Mouse (Mus musculus) C2C12 (cell line): ENCODE results near the gene Evi2a. TPM values are rescaled to one million over a fixed set of nuclear protein-coding genes. Genes with fewer than 3 reads are reported as not detected.

Experiments
- H3K27me3 ChIP-seq: one replicate; pipeline ENCODE4 v1.6.1; 2011; ENCODE audit not compliant: control insufficient read depth, insufficient read depth, insufficient read length
- H3K36me3 ChIP-seq: one replicate; pipeline ENCODE4 v1.6.1; 2011; ENCODE audit not compliant: control insufficient read depth, insufficient read depth
- H3K4me3 ChIP-seq: one replicate; pipeline ENCODE4 v1.5.1; 2011; ENCODE audit warnings: mild to moderate bottlenecking, control low read depth; ENCODE audit not compliant: poor library complexity, insufficient read depth, severe bottlenecking
- H3K79me2 ChIP-seq: one replicate; pipeline ENCODE4 v1.6.1; 2011; ENCODE audit not compliant: control insufficient read depth, insufficient read depth
- H3K79me3 ChIP-seq: one replicate; pipeline ENCODE4 v1.6.1; 2011; ENCODE audit warnings: low read depth, control low read depth
- H3ac ChIP-seq: one replicate; pipeline ENCODE3; 2011; ENCODE audit warnings: low read depth; ENCODE audit not compliant: control insufficient read depth, insufficient read length
- CEBPB ChIP-seq: IDR thresholded peaks from one replicate; pipeline ENCODE4 v1.6.1; 2011; ENCODE audit warnings: low read depth, mild to moderate bottlenecking, control low read depth, moderate library complexity
- CTCF ChIP-seq: IDR thresholded peaks from one replicate; pipeline ENCODE4 v1.5.1; 2011; ENCODE audit not compliant: control insufficient read depth, insufficient read depth, insufficient read length
- FOSL1 ChIP-seq: IDR thresholded peaks from one replicate; pipeline ENCODE4 v1.8.0; 2011; ENCODE audit warnings: mild to moderate bottlenecking, low read length; ENCODE audit not compliant: poor library complexity, insufficient read depth, severe bottlenecking
- MAX ChIP-seq: IDR thresholded peaks from one replicate; pipeline ENCODE4 v1.6.1; 2011; ENCODE audit warnings: mild to moderate bottlenecking, control low read depth
- MYOD1 ChIP-seq: IDR thresholded peaks from one replicate; pipeline ENCODE4 v1.6.1; 2011; ENCODE audit warnings: low read depth; ENCODE audit not compliant: control insufficient read depth, insufficient read length
- MYOG ChIP-seq: IDR thresholded peaks from one replicate; pipeline ENCODE4 v1.6.1; 2011; ENCODE audit not compliant: control insufficient read depth, insufficient read length; ENCODE audit errors: extremely low read depth
- USF1 ChIP-seq: IDR thresholded peaks from one replicate; pipeline ENCODE4 v1.6.1; 2011; ENCODE audit warnings: low read depth, mild to moderate bottlenecking, control low read depth, moderate library complexity
- polyA plus RNA-seq: library from polyadenylated mRNA; unstranded; fragments of >200 nt; fragmentation: generic; extraction: Trizol; gene quantifications from one replicate; pipeline ENCODE4 v1.2.1, GENCODE M21; 2012; ENCODE audit warnings: missing spikeins

Evi2a gene
- polyA plus RNA-seq, 1 experiment: 12.9 TPM

DNA sequence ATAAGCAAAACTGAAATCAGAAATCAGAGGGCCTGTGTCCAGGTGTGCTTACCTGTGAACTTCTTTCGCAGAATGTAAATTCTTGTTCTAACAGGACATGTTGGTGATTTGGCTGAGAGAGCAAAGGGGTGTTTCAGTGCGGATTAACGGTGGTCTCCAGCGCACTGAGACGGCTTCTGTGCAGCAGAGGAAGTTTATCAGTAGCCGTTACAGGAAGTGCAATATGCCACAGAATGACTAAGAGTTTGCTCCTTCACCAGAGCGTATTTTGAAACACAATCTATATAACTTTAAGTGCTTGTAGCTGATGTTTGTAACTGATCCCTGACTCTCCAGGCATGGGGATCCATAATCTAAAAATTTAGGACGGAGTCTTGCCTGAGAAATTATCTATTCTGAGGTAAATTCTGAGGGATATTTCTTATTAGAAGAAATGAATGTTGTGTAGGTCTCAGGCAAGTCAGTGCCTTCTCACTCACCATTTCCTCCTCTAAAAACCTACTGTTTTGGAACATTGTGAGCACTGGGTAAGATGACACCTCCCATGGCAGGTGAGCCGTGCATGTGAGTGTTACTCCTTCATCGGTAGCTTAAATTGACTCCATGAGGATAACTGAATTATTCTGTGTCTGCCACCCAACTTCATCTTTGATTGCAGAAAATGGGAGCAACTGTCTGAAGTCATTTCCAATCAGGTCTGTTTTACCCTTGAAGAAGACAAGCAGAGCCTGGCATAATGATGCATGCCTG, 6.7 kb downstream of the Evi2a start, which contains the start of gene Evi2b:
Gene Evi2b, minus strand, starts transcription at position 203 of the 750 bp plus-strand sequence.
- Histone ChIP-seq H3K4me3 (no peak within 1 kb of the TSS), H3K79me2 (peaks cover 37% of the 10 kb centered on the region), H3ac (no peak within 1 kb of the TSS), H3K27me3 (no peaks in the 10 kb centered on the region), H3K36me3 (peaks cover 49% of the 10 kb centered on the region), H3K79me3 (no peaks in the 10 kb centered on the region)
- TF ChIP-seq MYOD1 (no peak), CTCF (no peak), MYOG (no peak), CEBPB (no peak), FOSL1 (no peak), USF1 (no peak), MAX (no peak)

DNA sequence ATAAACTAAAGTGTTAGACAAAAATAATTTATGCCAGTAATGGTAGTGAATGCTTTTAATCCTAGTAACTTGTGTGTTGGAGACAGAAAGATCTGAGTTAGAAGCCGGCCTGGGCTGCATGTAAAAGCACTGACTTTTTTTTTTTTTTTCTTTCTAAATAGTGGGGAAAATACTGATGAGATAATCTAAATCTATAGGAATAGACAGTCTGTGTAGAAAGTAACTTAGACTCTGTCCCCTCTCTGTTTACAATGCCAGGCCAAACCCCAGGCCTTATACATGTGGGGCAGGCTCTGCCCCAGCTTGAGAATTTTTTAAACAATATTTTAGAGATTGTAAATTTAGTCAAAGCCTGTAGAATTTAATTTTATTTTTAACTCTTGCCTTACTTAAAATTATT, 7.5 kb downstream of the Evi2a start:
- Histone ChIP-seq H3K79me3 (no peaks in the 10 kb centered on the region), H3K4me3 (no peak overlapping the region), H3K79me2 (peaks cover 29% of the 10 kb centered on the region), H3ac (no peak overlapping the region), H3K27me3 (no peaks in the 10 kb centered on the region), H3K36me3 (peaks cover 41% of the 10 kb centered on the region)
- TF ChIP-seq MAX: no peak
- no peak for TF ChIP-seq CEBPB
- no peak for TF ChIP-seq MYOG
- no peak for TF ChIP-seq USF1
- no peak for TF ChIP-seq FOSL1
- no peak for TF ChIP-seq MYOD1
- TF ChIP-seq CTCF: no peak

GRCm38 (mm10) chr11:79521930-79522329, 8.5 kb downstream of the Evi2a start:
- no peak overlapping the region for H3ac ChIP-seq
- no peak overlapping the region for H3K4me3 ChIP-seq
- no peaks in the 10 kb centered on the region for H3K27me3 ChIP-seq
- no peaks in the 10 kb centered on the region for H3K79me3 ChIP-seq
- H3K79me2 ChIP-seq: peaks cover 21% of the 10 kb centered on the region
- H3K36me3 ChIP-seq: peaks cover 32% of the 10 kb centered on the region
- TF ChIP-seq MAX (no peak), CTCF (no peak), MYOG (no peak), MYOD1 (no peak), USF1 (no peak), FOSL1 (no peak), CEBPB (no peak)

DNA sequence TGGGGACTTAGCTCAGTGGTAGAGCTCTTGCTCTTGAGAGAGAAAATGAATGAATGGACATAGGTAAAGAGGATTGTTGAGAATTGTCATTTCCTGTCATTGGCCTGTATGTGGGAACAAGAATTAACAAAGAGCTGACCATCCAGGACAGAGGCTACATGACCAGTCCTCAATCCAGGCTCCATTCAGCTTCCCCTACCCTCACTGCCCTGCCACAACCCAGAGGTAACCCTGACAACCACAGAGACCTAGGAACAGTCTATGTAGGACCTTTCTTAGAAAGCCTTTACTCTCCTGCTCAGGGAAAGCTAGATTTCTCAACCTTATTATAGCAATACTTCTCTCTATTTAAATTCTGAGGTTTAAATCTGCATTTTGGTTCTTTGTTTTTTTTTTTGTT, 9.6 kb downstream of the Evi2a start:
- Histone ChIP-seq H3K79me2 (peaks cover 21% of the 10 kb centered on the region), H3K27me3 (no peaks in the 10 kb centered on the region)
- no peak for TF ChIP-seq FOSL1
- TF ChIP-seq MYOG: no peak
- no peak for TF ChIP-seq USF1
- TF ChIP-seq MAX: no peak
- TF ChIP-seq CEBPB: no peak
- no peak for TF ChIP-seq CTCF

GRCm38 (mm10) chr11:79519878-79520291, 10.5 kb downstream of the Evi2a start:
- Histone ChIP-seq H3K79me2 (peaks cover 13% of the 10 kb centered on the region), H3K79me3 (no peaks in the 10 kb centered on the region), H3K4me3 (no peak overlapping the region), H3K27me3 (no peaks in the 10 kb centered on the region), H3ac (no peak overlapping the region), H3K36me3 (peaks cover 13% of the 10 kb centered on the region)
- no peak for TF ChIP-seq USF1
- TF ChIP-seq CTCF: no peak
- TF ChIP-seq FOSL1: no peak
- TF ChIP-seq MAX: no peak
- no peak for TF ChIP-seq MYOD1
- no peak for TF ChIP-seq CEBPB

More for the DNA sequence above, 9.6 kb downstream of the Evi2a start:
- Histone ChIP-seq H3K4me3 (no peak overlapping the region), H3K36me3 (peaks cover 22% of the 10 kb centered on the region), H3ac (no peak overlapping the region), H3K79me3 (no peaks in the 10 kb centered on the region)

DNA sequence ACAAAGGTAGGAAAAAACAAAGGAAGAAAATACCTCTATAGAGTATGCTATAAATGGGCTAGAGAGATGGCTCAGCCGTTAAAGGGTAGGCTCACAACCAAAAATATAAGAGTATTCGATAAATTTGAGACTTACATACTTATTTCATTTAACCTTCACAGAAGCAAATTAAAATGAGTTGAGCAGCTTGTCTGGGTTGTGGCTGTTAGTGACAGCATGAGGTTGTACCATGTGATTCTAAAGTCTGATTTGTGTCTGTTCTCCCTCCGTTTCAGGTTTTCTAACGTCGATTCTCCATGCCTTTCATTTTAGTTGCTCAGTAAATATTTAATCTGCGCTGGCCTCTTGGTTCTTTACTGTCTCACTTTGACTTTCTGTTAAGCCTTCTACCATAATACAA, 11.1 kb downstream of the Evi2a start:
- Histone ChIP-seq H3K36me3 (peaks cover 8% of the 10 kb centered on the region), H3K79me2 (peaks cover 13% of the 10 kb centered on the region), H3K4me3 (no peak overlapping the region), H3ac (no peak overlapping the region), H3K79me3 (no peaks in the 10 kb centered on the region), H3K27me3 (no peaks in the 10 kb centered on the region)
- TF ChIP-seq FOSL1: no peak
- TF ChIP-seq USF1: peak; percentile 31
- TF ChIP-seq MYOG: no peak
- TF ChIP-seq MYOD1: no peak
- TF ChIP-seq CEBPB: no peak
- TF ChIP-seq CTCF: no peak
- TF ChIP-seq MAX: peak; percentile 47
